Mouse (Mus musculus): Measurements from ENCODE around the gene Olfr994. TPM values are rescaled to one million over a fixed set of nuclear protein-coding genes. Genes with fewer than 3 reads are reported as not detected.

Gene Olfr994
- polyA plus RNA-seq (2012; rRNA removed; ENCODE audit: low replicate concordance) = not detected in 2 replicates

DNA sequence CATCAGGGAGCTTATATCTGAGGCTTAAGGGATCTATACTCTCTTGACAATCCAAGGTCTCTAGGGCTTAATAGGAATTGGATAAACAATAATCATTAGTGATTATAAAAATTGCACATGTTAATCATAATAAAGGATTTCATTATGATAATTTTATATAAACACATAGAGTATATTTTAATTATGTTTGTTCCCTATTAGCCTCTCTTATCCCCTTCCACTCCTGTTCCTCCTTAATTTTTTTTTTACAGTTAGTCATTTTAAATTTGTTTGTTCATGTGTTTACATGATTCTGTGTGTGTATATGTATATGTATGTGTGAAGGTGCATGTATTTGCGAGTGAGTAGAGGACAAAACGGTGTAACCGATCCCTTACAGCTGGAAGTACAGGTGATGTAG, at the start of gene Olfr994:
Gene Olfr994, minus strand, starts transcription at position 101 of the 400 bp plus-strand sequence.

DNA sequence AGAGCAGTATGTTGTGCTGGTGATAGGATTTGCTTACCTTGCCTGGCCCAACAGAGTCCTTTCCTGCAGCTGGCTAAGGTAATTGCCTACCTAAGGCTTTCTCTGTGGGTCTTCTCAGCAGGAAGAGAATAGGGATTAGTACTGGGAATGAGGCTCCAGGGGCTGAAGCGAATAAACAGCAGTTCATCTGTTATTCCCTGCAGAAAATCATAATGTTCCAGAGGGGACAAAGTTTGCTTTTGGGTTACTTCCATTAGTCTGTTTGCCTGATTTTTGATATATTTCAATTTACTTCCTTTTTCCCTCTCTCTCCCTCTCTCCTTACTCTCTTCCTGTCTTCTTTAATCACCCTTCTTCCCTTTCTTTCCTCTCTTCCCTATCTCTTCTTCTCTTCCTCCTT, 7.3 kb upstream of the Olfr994 start, which contains the start of gene Olfr995:
Gene Olfr995, minus strand, starts transcription at position 101 of the 400 bp plus-strand sequence.

DNA sequence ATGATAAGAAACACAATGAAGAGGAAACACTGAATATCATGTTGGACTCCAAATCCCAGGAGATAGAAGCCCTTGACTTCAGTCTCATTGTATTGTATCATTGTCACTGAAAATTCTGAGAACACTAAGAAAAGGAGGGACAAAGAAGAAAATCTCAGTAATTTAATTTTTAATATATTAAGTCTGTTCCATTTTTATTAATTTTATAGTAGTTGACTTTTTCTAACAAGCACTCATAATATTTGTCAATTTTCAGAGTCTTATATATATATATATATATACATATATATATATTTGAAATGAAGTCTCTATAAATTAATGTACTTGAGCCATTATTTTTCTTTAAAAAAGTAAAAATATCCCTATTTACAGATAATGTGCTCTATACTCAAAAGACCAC, 21.5 kb downstream of the Olfr994 start, which contains the start of gene Olfr993:
Gene Olfr993, minus strand, starts transcription at position 101 of the 400 bp plus-strand sequence.

DNA sequence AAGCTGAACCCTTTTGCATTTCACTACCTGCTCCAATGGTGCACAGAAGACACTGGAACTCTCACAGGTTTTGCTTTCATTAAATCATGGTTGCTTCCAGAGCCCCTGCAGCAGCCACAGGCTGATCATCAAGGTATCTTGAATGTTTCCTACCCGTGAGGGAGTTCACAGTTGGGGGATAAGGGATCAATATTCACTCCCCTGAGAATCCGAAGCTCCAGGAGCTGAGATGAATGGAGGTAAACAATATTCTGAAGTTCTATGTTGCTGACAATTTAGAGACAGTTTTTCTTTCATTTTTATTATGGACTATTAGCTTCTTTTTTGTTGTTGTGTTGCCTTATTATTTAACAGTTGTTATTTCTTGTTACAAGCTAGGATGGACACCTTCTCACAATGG, 26.9 kb downstream of the Olfr994 start, which contains the start of gene Olfr992:
Gene Olfr992, minus strand, starts transcription at position 101 of the 400 bp plus-strand sequence.

Other genes with a start within 250 kb of the Olfr994 start
- gene Lrrc55, start 239.3 kb downstream of the Olfr994 start, polyA plus RNA-seq (2012; rRNA removed; ENCODE audit: low replicate concordance) = 0.27 and 0.79 TPM in 2 replicates
- not detected in 2 replicates for gene Olfr987, start 97.1 kb downstream of the Olfr994 start, polyA plus RNA-seq (2012; rRNA removed; ENCODE audit: low replicate concordance)
- gene Olfr988, start 73.2 kb downstream of the Olfr994 start, polyA plus RNA-seq (2012; rRNA removed; ENCODE audit: low replicate concordance) = not detected in 2 replicates
- gene Olfr992, start 27.0 kb downstream of the Olfr994 start, polyA plus RNA-seq (2012; rRNA removed; ENCODE audit: low replicate concordance) = not detected in 2 replicates
- gene Olfr993, start 21.6 kb downstream of the Olfr994 start, polyA plus RNA-seq (2012; rRNA removed; ENCODE audit: low replicate concordance) = not detected in 2 replicates
- gene Olfr995, start 7.2 kb upstream of the Olfr994 start, polyA plus RNA-seq (2012; rRNA removed; ENCODE audit: low replicate concordance) = not detected in 2 replicates
- gene 4833423E24Rik, start 82.6 kb upstream of the Olfr994 start, polyA plus RNA-seq (2012; rRNA removed; ENCODE audit: low replicate concordance) = not detected in 2 replicates
- not detected in 2 replicates for gene Olfr996, start 142.8 kb upstream of the Olfr994 start, polyA plus RNA-seq (2012; rRNA removed; ENCODE audit: low replicate concordance)
- gene Olfr998, start 152.5 kb upstream of the Olfr994 start, polyA plus RNA-seq (2012; rRNA removed; ENCODE audit: low replicate concordance) = not detected in 2 replicates
- not detected in 2 replicates for gene Olfr1000, start 175.5 kb upstream of the Olfr994 start, polyA plus RNA-seq (2012; rRNA removed; ENCODE audit: low replicate concordance)
- not detected in 2 replicates for gene Olfr1002, start 214.3 kb upstream of the Olfr994 start, polyA plus RNA-seq (2012; rRNA removed; ENCODE audit: low replicate concordance)
- gene Olfr154, start 228.0 kb upstream of the Olfr994 start, polyA plus RNA-seq (2012; rRNA removed; ENCODE audit: low replicate concordance) = not detected in 2 replicates
- gene Olfr1006, start 242.3 kb upstream of the Olfr994 start, polyA plus RNA-seq (2012; rRNA removed; ENCODE audit: low replicate concordance) = not detected in 2 replicates